Mouse (Mus musculus): ENCODE measurements around the gene Zdhhc25.

Zdhhc25 gene

DNA sequence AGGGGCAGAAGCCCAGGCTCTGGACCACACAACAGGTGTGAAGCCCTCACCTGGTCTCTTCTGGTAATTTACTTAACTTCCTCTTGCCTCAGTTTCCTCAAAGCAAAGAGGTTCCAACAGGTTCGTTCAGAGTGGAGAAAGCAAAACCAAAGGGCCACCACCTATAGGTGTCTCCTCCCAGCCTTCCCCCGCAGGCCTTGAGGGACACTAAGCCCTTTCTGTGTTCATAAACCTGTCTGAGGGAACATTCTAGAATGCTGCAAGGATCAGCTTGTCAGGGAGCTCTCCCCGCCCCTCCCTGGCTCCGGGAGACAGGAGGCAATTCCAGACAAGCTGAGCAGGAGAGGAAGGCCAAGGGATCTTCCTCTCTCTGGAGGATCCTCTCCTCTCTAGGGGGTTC is at the start of gene Zdhhc25:
Zdhhc25 (plus strand) TSS at position 301 of the 400 bp plus-strand sequence.
- no peak for DNase-seq

DNA sequence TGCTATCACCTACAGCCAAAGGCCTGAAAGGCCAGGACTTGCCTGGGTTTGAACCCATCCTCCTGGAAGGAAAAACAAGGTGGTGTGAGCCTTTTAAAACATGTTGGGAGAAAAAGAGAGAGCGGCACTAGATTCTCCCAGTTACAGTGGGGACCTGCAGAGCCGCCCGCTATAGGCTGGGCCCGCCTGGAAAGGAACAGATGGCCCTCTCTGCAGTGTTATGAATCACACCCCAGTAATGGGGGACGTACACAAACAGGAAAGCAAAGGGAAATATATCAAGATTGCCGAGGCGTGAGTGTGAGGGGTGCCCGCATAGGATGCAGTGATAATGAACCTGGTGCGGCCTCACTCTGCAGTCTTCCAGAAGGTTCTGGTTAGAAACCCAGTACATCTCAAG is 47.2 kb upstream of the Zdhhc25 start:
- DNase-seq = no peak

DNA sequence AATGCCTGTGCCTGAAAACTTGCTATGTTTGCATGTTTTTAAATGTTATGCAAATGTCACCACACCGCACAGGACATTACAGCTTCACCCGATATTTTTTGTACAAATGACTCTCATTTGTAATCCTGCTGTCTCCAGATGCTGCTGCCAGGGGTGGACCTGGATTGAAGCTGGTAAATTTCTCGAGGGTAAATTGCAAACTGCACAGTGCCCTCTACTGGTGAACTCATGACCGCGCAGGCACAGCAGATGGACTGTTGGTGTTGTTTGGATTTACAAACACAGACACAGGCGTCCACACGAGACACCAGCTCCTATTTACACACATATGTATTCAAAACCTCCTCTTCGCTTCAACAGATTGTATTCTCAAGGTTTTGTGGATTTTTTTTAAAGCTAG is 44.6 kb upstream of the Zdhhc25 start:
- DNase-seq = no peak

DNA sequence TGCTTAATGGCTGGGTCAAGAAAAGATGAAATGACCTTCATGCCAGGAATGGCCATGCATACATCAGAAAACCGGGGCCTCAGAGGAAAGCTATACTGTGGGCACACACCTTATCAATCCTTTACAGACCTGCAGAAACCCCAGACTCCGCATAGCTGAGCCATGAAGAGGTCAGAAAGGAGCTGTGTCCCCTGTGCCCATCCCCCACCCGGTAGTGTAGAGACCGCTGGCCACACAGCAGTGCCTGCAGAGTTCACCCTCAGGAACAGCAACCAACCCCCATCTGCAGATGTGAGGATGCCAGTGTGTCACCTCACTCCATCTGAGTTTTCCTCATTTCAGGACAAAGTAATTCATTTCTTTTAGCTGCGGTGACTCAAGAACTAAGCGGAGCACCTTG is 39.5 kb upstream of the Zdhhc25 start:
- no peak for DNase-seq

DNA sequence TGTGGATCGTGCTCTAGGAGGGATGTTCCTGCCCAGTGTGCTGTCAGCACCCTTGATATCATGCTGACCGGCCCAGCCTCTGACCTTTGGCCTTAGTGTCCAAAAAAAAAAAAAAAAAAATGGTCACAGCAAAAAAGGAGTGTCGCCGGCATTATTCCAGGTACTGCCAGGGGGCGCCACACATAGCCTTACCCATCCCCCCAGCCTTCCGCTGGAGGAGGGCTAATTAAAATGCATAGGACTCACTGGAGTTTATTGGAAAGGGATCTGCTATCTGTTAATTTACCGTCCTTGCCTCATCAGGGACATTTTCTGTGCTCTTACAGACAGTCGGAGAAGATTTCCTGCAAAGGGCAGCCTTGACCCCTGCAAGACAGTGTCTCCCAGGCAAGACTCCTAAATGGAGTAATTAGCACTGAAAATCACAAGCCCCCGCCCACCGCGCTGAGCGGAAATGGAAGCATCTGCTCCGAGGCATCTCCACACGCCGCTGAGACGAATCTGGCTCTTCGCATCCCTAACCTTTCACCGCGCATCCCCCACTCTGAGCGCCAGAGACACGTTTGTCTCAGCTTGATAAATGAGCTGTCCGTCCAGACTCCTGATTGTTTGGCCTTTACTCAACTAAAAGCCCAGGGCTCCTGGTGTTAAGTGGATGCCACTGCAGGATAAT is 38.9 kb upstream of the Zdhhc25 start:
- no peak for DNase-seq

DNA sequence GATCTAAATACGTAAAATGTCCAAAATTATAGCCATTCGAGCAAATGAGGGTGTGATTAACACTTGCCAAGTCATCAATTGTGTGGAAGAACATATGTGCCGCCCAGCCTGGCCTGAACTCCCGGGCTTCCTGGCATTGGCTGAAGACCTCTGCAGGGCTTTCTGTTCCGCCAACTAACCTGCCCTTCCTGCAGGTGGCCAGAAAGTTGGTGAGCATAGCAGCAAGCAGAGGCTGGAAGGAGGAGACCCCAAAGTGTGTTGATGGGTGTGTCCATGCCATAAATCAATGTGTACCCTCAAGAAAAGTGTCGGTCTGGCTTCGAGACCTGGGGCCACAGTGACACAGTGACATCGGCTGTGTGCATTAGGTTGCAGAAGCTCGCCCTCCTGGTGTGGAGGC is 34.8 kb upstream of the Zdhhc25 start:
- no peak for DNase-seq

DNA sequence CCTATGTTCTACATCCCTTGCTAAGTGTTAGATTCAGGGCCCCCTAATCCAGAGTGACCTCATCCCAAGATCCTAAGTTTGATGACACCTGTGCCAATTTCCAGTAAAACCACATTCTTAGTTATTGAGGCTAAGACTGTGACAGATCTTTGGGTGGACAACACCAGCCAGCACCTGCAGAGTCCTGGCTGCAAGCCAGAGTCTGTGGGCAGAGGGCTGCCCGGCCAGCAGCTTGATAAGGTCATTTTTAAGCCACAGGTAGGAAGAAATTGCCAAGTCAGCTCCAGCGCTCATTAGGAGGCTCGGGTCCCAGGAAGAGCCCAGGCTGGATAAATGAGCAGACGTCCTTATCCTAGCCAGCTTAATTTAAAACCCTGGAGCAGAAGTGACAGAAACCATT is 34.3 kb upstream of the Zdhhc25 start:
- DNase-seq = no peak

DNA sequence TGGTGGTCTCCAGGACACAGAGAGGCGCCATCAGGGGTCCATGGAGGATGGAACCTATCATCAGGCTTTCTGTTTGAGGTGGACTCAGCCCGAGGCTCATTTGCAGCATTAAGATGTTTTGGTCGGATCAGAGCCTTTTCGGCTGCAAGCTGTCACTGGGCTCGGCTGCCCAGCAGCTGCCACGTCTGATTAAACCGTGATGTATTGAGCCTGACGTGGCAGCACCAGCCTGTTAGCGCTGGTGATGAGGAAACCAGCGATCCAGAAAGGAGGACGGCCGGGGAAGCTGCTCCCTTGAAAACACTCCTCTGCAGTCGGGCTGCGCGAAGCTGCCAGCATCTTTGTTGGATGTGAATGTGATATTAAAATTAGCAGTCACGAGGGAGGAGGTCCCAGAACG is 29.4 kb upstream of the Zdhhc25 start:
- no peak for DNase-seq

DNA sequence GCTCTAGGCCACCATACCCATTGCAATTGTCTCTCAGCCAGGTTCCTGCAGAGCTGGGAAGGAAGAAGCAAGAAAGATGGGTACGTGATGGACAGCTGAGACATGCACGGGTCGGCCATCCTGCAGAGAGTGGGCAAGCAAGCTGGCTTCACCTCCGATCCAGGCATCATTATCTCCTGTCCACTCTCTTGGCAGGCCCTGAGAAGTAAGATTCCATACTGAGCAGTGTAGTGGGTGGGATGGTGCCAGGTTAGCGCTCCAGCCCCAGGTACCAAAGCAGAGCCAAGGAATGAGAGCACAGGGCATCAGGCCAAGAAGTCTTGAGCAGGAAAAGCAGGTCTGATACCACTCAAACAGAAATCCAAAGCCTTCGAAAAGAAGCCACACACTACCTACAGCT is 20.6 kb upstream of the Zdhhc25 start:
- no peak for DNase-seq

DNA sequence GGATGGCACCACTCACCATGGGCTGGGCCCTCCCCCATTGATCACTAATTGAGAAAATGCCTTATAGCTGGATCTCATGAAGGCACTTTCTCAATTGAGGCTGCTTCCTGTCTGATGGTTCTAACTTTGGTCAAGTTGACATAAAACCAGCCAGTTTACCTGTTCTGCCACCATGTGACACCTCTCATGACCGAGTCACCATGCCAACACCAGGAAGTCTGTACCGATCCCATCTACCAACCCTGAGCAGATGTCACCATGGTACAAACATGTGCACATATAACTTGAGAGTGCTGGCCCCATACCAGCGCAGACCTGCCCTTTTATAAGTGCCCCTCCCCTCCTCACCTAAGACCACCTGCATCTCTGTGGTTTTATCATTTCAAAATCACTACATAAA is 2.4 kb downstream of the Zdhhc25 start:
- no peak for DNase-seq

DNA sequence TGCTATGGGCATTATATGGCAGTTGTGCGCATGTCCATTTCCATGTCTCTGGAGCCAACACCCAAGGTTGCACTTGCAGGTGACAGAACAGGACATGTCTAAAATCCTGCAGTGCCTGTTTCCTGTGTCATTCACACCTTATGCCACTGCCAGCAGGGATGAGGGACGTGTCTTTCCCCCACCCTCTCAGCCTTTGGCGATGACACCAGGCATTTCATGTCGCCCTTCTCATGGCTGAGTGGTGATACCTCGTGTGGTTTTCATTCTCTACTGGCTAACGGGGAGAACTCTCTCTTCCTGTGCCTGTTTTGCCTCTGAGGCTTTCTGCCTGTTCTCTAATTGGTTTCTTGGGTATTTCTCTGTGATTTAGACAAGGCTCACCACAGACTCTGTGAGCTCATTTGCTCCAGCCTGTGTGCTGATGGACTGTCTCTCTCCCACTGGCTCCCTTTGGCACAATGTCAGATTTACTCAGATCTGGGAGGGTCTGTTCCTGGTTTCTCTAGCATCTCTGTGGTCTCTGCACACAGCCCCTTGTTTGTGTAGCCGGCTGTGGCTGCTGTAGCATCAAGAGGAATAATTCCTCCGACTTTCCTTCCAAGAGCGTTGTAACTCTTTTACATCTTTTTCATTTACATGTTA is 3.1 kb downstream of the Zdhhc25 start:
- no peak for DNase-seq

DNA sequence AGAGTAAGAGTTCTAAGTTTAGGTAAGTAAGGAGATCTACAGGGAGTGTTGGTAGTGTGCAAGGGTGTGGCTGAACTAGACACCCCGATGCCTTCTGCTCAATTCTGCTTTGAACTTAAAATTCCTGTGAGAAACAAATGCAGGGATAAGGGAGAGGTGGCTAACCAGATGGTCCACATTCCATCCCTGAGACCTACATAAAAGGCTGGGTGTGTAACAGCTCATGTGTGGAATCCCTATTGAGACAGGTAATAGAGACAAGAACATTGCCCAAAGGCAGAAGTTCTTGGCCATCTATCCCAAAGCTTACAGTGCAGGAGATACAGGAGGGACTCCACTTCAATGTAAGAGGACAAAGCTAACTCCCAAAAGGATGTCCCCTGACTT is 3.6 kb downstream of the Zdhhc25 start:
- no peak for DNase-seq

DNA sequence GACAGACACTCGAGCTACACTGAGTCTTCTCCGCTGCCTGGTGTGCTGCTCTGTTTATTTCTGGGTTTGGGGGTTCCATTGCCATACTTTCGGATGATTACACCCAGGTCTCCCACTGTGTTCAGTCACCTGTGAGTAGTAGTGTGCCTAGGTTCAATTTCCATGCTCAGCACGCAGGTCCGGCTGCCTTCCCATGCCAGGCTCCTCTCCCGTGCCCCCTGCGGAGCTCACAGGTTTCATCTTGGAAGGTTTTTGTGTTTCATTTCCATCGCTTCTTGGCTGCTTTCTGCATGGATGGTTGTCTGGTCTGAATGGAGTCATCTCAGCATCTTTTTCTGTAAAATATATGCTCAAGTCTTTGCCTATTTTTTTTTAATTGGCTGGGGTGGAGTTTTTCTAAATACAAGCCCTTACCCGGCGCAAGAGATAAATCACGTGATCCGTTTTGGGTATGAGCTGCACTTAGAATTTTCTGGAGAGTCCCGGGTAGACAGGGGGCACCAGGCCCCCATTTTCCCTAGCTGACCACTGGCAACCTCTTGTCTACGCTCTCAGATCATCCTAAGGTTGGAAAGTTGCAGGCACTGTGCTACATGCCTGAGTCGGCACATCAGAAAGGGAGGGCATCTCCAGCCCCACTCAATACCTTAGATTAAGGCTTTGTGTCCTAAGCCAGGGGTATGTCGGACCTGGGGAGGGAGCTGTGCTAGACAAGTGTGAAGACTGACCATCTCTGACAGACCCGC is 4.7 kb downstream of the Zdhhc25 start:
- no peak for DNase-seq

DNA sequence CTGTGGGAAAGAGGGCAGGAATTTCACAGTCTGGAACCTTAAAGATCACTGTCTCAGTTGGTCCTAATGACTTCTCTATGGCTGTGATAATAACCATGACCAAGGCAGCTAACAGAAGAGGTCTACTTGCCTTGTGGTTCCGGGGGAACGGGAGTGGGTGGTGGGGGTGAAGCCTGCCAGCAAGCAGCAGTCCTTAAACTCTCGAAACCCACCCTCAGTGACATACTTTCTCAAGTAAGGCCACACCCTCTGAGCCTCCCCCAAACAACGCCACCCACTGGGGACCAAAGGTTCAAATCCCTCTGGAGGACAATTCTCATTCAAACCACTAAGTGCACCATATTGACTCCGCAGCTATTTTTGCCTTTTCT is 5.3 kb downstream of the Zdhhc25 start:
- no peak for DNase-seq

DNA sequence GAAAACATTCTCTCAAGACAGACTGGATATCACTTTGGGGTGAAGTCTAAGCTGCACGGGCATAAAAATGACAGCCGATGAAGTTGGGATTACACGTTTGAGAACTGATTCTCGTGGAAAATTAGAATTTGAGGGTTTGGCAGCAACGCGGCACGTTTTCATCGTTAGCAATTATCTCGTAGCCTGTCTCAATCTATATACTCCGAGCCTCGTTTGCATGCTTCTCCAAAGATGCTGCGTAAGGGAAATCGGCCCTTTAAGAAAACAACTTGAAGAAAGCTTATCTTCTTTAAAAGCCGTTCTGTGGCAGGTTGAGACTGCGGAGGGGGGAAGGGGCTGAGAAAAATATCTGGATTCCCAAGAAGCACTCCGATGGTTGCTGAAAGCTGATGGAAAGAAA is 17.0 kb downstream of the Zdhhc25 start:
- DNase-seq = no peak

DNA sequence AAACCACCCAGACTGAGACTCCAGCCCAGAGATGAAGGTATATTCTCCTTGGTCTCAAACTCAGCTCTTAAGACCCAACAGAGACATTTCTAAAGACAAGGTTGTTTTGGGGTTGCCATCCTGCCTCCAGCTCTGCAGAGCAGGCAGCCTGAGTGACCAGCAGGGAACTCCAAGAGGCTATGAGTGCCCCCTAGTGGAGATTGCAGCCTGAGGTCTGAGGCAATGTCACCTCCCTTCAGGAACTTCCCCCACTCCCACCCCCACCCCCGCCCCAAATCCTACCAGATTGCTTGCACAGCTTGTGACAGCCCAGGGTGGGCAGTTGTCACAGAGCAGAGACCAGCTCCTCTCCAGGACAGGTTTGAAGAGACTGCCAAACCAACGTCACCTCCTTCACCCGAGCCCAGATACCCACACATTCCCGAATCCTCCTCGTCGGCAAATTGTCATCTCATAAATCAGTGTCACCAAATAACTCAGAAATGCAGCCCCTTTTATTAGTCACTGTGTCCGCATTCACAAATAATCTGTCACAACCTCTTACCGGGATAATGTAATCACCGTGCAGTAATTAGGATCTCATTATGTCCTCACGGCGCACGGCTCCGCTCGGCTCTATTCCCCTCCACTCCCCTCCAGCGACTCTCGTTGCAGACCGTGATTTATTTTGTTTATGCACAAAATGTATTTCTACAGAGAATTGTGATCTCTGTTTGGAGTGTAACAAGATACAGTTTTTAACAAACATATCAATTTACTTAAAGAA is 18.1 kb downstream of the Zdhhc25 start:
- DNase-seq = no peak

DNA sequence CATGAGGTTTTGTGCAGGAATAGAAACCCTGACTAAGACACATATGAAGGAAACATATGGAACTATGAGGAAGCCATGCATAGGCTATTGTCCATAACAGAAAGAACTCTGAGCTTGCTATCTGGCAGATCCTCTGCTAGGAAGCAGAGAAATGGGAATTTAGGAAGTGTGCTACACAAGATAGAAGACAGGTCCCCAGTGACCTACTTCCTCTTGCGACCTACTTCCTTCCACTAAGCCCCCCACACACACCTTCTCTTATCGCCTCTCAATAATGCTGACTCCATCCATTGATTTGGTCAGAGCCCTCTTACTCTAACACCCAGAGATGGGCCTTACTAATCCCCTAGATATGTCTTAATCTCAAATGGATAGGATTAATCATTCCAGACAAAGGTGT is 19.9 kb downstream of the Zdhhc25 start:
- DNase-seq = no peak

DNA sequence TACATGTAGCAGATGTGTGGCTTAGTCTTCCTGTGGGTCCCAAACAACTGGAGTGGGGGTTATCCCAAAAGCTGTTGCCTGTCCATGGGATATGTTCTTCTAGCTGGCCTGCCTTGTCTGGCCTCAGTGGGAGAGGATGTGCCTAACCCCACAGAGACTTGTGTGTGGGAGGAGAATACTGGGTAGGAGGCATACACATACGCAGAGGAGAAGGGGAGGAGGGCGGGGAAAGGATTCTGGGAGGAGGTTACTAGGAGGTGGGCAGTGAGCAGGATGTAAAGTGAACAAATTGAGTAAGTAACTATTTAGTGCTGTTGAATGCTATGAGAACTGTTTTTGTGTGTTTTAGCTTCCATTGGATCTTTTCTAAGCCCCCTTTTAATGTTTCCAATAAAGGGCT is 23.8 kb downstream of the Zdhhc25 start:
- no peak for DNase-seq

DNA sequence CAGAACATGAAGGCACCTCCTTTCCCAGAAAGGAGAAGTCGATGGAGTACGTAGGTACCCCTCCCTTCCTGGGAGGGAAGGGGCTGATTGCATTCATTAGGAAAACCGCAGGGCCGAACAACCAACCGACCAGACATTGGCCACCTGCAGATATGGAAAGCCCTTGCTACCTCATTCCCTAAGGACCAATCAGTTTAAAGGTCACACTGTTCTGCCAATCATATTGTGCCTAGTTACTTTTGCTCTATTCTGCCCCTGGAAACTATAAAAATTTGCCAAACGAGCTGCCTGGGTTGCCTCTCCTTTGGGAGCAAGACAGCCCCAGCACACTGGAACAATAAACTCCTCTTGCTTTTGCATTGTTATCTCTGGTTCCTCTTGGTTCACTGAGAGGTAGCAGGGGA is 24.8 kb downstream of the Zdhhc25 start:
- no peak for DNase-seq

DNA sequence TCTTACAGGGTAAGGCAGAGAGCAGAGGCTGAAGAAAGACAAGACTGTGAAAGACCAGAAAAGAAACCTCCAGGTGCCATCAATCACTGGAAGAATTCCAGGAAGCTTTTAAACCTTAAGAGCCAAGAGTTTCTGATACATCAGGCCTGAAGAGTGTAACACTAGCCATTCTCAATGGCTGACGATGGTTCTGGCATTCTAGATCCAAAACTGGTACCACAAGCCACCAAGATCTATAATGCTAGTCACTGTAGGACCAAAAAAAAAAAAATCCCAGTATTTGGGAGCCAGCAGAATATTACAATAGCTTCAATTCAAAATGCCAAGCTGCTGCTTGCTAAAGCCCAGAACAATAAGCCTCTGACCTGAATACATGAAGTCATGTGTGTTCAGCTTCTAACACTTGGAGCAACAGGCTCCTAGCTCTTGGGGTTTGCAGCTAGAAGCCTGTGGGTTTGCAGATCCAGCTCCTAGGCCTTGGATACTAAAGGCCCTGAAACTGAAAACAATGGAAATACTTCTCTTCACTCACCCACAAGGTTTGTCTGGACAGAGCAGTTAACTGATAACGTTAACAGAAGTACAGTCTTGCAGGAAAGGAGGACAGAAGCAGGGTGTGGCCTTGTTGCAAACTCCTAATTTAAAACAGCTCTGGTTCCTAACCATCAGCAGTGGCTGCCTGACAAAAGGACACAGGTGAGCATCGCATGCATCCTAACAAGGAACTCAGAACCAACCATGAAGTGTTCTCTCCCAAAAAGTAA is 25.4 kb downstream of the Zdhhc25 start:
- DNase-seq = no peak

DNA sequence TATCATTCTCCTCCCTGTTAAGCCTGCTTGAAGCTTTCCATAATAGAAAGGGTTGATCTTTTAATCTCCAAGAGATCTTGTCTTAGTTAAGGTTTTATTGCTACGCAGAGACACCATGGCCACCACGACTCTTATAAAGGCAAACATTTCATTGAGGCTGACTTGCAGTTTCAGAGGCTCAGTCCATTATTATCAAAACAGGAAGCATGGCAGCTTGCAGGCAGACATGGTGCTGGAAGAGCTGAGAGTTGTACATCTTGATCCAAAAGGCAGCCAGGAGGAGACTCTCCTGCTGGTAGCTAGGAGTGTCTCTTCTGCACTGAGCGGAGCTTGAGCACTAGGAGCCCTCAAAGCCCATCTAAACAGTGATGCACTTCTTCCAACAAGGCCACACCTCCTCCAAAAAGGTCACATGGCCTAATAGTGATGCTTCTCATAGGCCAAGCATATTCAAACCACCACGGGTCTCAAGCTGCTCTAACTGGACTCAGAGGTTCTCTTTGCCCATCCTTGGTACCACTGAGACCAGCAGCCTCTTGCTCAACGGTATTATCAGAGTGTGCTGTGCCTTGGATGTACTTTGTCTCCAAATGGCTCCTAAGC is 26.9 kb downstream of the Zdhhc25 start:
- no peak for DNase-seq

DNA sequence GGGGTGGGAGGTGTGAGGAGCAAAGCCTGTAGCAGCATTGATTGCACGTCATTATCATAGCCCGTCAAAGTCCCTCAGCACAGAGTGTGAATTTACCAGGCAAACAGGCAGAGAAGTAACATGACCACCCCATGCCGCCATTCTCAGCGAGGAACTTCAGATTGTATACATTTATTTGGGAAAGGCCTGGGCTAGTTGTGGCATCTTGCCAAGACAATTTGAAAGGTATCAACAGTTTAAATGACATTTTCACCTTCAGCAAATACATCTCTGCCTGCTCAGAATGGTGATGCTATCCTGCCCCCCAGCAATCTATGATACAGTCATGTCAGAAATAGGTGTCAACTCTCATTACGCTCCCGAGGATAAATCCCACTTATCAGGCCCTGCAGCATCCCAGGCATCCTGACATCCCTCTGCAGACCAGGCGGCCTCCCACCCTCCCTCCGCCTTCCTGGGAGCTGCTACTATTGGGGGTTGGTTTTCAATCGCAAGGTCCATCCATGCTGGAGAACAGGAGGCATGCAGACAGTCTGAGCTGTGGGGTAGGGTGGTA is 28.8 kb downstream of the Zdhhc25 start:
- DNase-seq = no peak
